Mouse (Mus musculus) small intestine, adult 2 months (tissue): ENCODE measurements at regions not wholly inside any gene's neighbourhood (a gene's known extent, or its start where the extent isn't known, plus 50 kb on each side); places are given as distances from the start of the nearest gene placed in this dataset.

Experiments
- CTCF ChIP-seq: fragments of 200-500 bp; IDR thresholded peaks from 2 replicates; pipeline ENCODE4 v1.5.1; 2012; ENCODE audit warnings: low read depth, mild to moderate bottlenecking, control low read depth, inconsistent platforms, low read length, moderate library complexity, mixed read lengths; ENCODE audit not compliant: insufficient replicate concordance, insufficient read length; ENCODE audit errors: extremely low read depth
- POLR2A ChIP-seq: fragments of 200-500 bp; IDR thresholded peaks from 2 replicates; pipeline ENCODE4 v1.6.1; 2012; ENCODE audit warnings: low read depth, mild to moderate bottlenecking, control low read depth, inconsistent platforms, low read length, moderate library complexity

DNA sequence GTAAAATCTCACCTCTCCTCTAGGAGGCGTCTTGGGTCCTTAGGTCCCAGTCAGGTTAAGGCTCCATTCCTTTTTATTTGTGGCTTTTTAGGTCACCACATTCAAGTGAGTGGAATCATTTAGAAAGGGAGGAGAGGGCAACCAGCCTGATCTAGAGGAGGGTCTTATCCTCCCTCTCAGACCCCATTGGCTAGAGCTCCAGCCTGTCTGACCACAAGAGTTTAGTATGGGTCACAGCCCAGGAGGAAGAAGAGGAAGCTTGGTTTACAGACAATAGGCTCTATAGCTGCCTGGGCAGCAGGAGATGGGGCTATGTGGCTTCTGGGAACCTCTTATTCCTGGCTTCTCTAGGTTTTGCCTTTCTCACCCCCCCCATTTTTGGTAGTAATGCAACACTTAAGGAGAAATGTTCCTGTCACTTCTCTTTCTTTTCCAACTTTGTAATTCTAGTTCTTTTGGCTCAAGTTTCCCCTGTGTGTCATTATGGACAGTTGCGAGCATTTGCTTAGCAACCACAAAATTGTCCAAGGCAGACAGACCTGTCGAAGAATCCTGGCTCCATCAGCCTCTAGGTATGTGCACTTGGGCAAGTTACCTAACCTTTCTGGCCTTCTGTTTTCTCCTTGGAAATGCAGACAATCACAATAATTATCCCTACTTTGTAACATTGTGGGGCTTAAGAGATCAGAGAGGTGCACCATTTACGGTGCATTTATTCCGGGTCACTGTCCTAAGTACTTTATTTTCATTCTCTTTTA, 59.5 kb upstream of the Adra1b start:
- TF ChIP-seq CTCF (no peak), POLR2A (no peak)
